Comparison of ENCODE assay signal across 16 mouse cellular contexts in genomic region chr2:60044988-60045387, GRCm38 (mm10).
DNase-seq lines count a peak whose midpoint lies in the region; ATAC-seq and TF ChIP-seq lines count a peak whose summit lies in the region.
"Had no signal": no experiment of that assay in that cellular context is flagged by ENCODE, and none has a peak within 500 bp of the region (broad histone marks: within the 10 kb centered on the region; RNA-seq: fewer than 3 reads in every experiment).

No protein-coding gene starts in this region.

- no peak for ATAC-seq in limb, embryonic 11.5 days (ENCODE audit: insufficient number of reproducible peaks, low FRiP score, low TSS enrichment, low read depth)
- no peak for ATAC-seq in hindbrain, embryonic 13.5 days (ENCODE audit: low FRiP score)
- ATAC-seq: forebrain, embryonic 15.5 days; hindbrain, embryonic 16.5 days had no signal

- in situ Hi-C loops in CH12.LX (cut with MboI; ENCODE audit: low pct_ligation_motif_present, low pct_unique_long_range_greater_than_20kb, low sequenced_read_pairs), result no loop called here

- no peak for TF ChIP-seq POLR2A in CH12.LX (IDR thresholded peaks at IDR 0.05; ENCODE audit: low read depth, low read length)

- dilution Hi-C loops in CH12.LX (cut with MboI; ENCODE audit: extremely low pct_ligation_motif_present, extremely low pct_unique_long_range_greater_than_20kb, low sequenced_read_pairs), result no loop called here

- DNase-seq in limb, embryonic 11.5 days (ENCODE audit: low spot score), result peak; percentile 11
- DNase-seq in limb, embryonic 10.5 days (ENCODE audit: low spot score), result no peak
- peak; percentile 48 for DNase-seq in A20 (ENCODE audit: low read depth, low spot score)
- no peak for DNase-seq in CH12.LX (ENCODE audit: extremely low read depth)
- peak; percentile 19 for DNase-seq in induced T-regulatory cell, adult 2 months (ENCODE audit: low read depth)
- DNase-seq in ovary, postnatal 10 days (ENCODE audit: low spot score), result no peak
- DNase-seq: cerebellum, adult 18-20 months; gastrocnemius, postnatal 25 days; kidney, postnatal 14 days; lung, postnatal 36 days; midbrain, embryonic 14.5 days; thymus, postnatal 14 days had no signal

- no peaks in the 10 kb centered on the region for H3K9me3 ChIP-seq in limb, embryonic 11.5 days (ENCODE audit: control insufficient read depth, low read length)
- H3K9me3 ChIP-seq in limb, embryonic 10.5 days (replicated peaks), result no peaks in the 10 kb centered on the region
- no peaks in the 10 kb centered on the region for H3K9me3 ChIP-seq in CH12.LX (replicated peaks; ENCODE audit: low read length)
- no peaks in the 10 kb centered on the region for H3K9me3 ChIP-seq in hindbrain, embryonic 13.5 days
- H3K9me3 ChIP-seq: embryonic facial prominence, embryonic 15.5 days; forebrain, embryonic 15.5 days had no signal

- H3K79me2 ChIP-seq in CH12.LX (replicated peaks; ENCODE audit: control insufficient read depth, extremely low read depth, insufficient read depth, poor library complexity, severe bottlenecking), result no peaks in the 10 kb centered on the region

- H3K9ac ChIP-seq in limb, embryonic 11.5 days (ENCODE audit: low read length), result no peak overlapping the region
- H3K9ac ChIP-seq in CH12.LX (ENCODE audit: insufficient read depth, low read depth), result no peak overlapping the region
- no peak overlapping the region for H3K9ac ChIP-seq in hindbrain, embryonic 13.5 days
- H3K9ac ChIP-seq: embryonic facial prominence, embryonic 15.5 days; forebrain, embryonic 15.5 days had no signal

- no peak overlapping the region for H3K4me2 ChIP-seq in limb, embryonic 11.5 days (ENCODE audit: low read depth, severe bottlenecking)
- H3K4me2 ChIP-seq in CH12.LX (ENCODE audit: insufficient read depth, low read depth, poor library complexity, severe bottlenecking), result no peak overlapping the region
- H3K4me2 ChIP-seq in hindbrain, embryonic 13.5 days, result no peak overlapping the region
- H3K4me2 ChIP-seq: embryonic facial prominence, embryonic 15.5 days; forebrain, embryonic 15.5 days had no signal

- no peak overlapping the region for H3K27ac ChIP-seq in limb, embryonic 11.5 days (replicated peaks; ENCODE audit: low read depth, low read length)
- no peak overlapping the region for H3K27ac ChIP-seq in limb, embryonic 10.5 days
- no peak overlapping the region for H3K27ac ChIP-seq in CH12.LX (ENCODE audit: insufficient read depth, low read depth)
- H3K27ac ChIP-seq in hindbrain, embryonic 13.5 days, result no peak overlapping the region
- H3K27ac ChIP-seq: embryonic facial prominence, embryonic 15.5 days; forebrain, embryonic 15.5 days had no signal

- no peaks in the 10 kb centered on the region for H3K27me3 ChIP-seq in limb, embryonic 11.5 days (ENCODE audit: control insufficient read depth, insufficient read depth, low read length)
- H3K27me3 ChIP-seq in limb, embryonic 10.5 days (ENCODE audit: low read depth, poor library complexity, severe bottlenecking), result no peaks in the 10 kb centered on the region
- H3K27me3 ChIP-seq in CH12.LX (replicated peaks), result no peaks in the 10 kb centered on the region
- H3K27me3 ChIP-seq in hindbrain, embryonic 13.5 days, result no peaks in the 10 kb centered on the region
- H3K27me3 ChIP-seq: embryonic facial prominence, embryonic 15.5 days; forebrain, embryonic 15.5 days had no signal

- H3K4me3 ChIP-seq in limb, embryonic 11.5 days (ENCODE audit: low read depth, low read length), result no peak overlapping the region
- no peak overlapping the region for H3K4me3 ChIP-seq in limb, embryonic 10.5 days
- no peak overlapping the region for H3K4me3 ChIP-seq in CH12.LX (replicated peaks in 1 of 3; ENCODE audit: low read depth in 2 of 3, low read length in 2 of 3, poor library complexity in 1 of 3)
- H3K4me3 ChIP-seq in hindbrain, embryonic 13.5 days, result no peak overlapping the region
- H3K4me3 ChIP-seq: embryonic facial prominence, embryonic 15.5 days; forebrain, embryonic 15.5 days had no signal

- H3K4me1 ChIP-seq in limb, embryonic 11.5 days (ENCODE audit: control insufficient read depth, insufficient read depth, low read length), result no peaks in the 10 kb centered on the region
- peaks cover 8% of the 10 kb centered on the region for H3K4me1 ChIP-seq in limb, embryonic 10.5 days
- H3K4me1 ChIP-seq in CH12.LX (ENCODE audit: control insufficient read depth in 1 of 2, insufficient read depth in 2 of 2), result peaks cover 7 to 25% of the 10 kb centered on the region in 2 experiments
- H3K4me1 ChIP-seq in hindbrain, embryonic 13.5 days (replicated peaks), result peaks cover 9% of the 10 kb centered on the region
- H3K4me1 ChIP-seq: embryonic facial prominence, embryonic 15.5 days had no signal

- TF ChIP-seq CTCF in CH12.LX (conservative IDR thresholded peaks at IDR 0.05 in 1 of 2, IDR thresholded peaks at IDR 0.05 in 1 of 2; ENCODE audit: low read depth in 2 of 2, low read length in 2 of 2), result peak in 1 of 2 experiments; percentile 46; a peak in 2 of 4 replicates

- no peaks in the 10 kb centered on the region for H3K36me3 ChIP-seq in limb, embryonic 11.5 days (ENCODE audit: control insufficient read depth, insufficient read depth, low read length)
- H3K36me3 ChIP-seq in limb, embryonic 10.5 days, result 0 out of 2 replicates have a peak, but pooled peaks cover 8% of the 10 kb centered on the region
- peaks cover 0 to 8% of the 10 kb centered on the region in 2 experiments for H3K36me3 ChIP-seq in CH12.LX (replicated peaks in 1 of 2; ENCODE audit: control insufficient read depth in 1 of 2, insufficient read depth in 1 of 2, low read length in 1 of 2)
- no peaks in the 10 kb centered on the region for H3K36me3 ChIP-seq in hindbrain, embryonic 13.5 days
- H3K36me3 ChIP-seq: forebrain, embryonic 15.5 days had no signal

- peak; percentile 48 for TF ChIP-seq RAD21 in CH12.LX (IDR thresholded peaks at IDR 0.05; ENCODE audit: low read depth, low read length)

- TF ChIP-seq EP300 in CH12.LX (IDR thresholded peaks at IDR 0.05; ENCODE audit: low read length), result no peak

TF ChIP-seq in CH12.LX, 34 proteins besides CTCF, POLR2A, EP300 and RAD21:
- no peak for TF ChIP-seq MAZ (IDR thresholded peaks at IDR 0.05; ENCODE audit: low read depth, low read length)
- TF ChIP-seq HCFC1 (IDR thresholded peaks at IDR 0.05; ENCODE audit: low read depth, low read length), result no peak
- TF ChIP-seq SMC3 (IDR thresholded peaks at IDR 0.05; ENCODE audit: low read depth, low read length), result peak; percentile 43

Comparison
In these comparisons a context has a peak if more than half of its experiments do, and no peak if none do; other contexts are left out.
1. DNase-seq: peak in limb, embryonic 11.5 days (single experiment), A20 (single experiment) and induced T-regulatory cell, adult 2 months (single experiment); none in limb, embryonic 10.5 days (single experiment), CH12.LX (single experiment) and ovary, postnatal 10 days (single experiment).